Mouse (Mus musculus): Measurements from ENCODE around the gene Gm37240.
"Not testable (repeated sequence)": the region's sequence is repeated elsewhere in the genome, so short reads cannot be mapped to it uniquely, and the experiment has no call there.

The Gm37240 gene

GRCm38 (mm10) chr3:85582726-85583125 lies 304.6 kb downstream of the Gm37240 start:
- in situ Hi-C loops (cut with MboI, MseI), result no loop called here

DNA sequence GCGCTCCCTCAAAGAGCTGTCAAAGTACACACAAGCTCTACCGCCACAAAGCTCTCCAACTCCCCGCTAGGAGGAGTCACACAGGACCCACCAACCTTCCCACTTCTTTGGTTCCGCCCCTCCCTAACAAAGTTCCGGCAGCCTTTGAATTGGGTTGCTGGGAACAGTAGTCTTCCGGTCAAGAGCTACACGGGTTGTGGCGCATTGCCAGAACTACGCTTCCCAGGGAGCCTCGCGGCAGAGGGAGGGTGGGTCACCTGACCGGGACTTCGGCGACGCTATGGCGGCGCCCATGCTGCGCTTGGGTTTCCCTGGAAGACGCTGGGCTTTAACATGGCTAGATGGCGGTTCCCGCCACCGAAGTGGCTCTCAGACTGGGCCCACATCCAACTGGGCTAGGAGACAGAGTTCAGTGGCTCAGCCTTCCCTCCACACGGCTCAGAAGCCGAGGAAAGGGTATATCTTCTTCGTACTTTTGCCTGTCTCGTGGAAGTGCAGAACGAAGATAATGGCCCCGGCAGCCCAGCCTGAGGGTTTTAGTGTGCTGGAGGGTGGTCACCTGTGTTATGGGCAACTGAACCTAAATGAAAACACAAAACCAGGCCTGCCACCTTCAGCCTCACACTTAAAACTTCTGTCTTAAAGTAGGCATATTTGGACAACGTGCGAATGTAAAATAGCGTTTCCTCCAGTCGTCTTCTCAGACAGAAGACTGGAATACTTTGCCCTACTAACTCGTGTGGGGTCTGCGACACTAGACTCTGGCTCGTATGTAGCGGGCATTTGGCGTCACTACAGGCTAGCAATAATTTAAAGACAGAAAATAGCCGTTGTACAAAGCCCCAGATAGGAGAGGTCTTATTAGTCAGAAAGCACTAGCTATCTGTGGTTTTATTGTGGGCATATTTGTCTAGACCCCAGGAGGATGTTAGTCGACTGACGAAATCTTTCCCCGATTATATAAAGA lies 313.2 kb downstream of the Gm37240 start, which contains the start of gene Gatb:
TSS of gene Gatb (plus strand) at position 256 of the 967 bp plus-strand sequence.
- in situ Hi-C loops (cut with MboI, MseI), result no loop called here

DNA sequence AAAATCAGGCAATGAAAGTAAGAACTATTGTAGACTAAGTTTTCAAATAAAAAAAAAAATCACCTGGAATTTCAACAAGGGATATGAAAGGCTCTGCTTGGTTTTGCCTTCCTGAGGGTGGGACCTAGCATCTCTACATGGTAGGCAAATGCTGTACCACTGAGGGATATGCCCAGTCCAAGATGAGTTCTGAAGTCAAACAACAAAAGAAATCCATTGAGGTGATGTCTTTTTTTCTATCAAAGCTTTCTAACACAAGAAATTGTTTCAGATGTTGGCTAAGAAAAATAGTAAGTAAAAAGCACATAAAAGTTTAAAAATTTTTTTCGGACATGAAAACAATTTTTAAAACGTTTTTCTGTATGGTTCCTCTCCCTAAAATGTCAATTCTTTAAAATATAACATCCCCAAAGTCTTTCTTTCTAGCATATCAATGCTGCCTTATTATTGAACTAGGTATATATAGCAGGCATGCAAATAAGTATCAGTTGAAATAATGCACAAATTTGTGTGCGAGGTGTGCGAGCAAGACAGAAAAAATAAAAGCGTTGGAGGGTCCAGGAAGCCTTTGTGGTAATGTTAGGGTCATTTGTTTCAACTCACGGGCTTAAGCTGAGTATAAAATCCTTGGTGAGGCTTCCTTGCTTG lies 314.0 kb downstream of the Gm37240 start:
- in situ Hi-C loops (cut with MboI, MseI), result no loop called here

- in situ Hi-C loops (cut with MboI, MseI), result not testable (repeated sequence)
Measured at GRCm38 (mm10) chr3:85572502-85572901, 314.8 kb downstream of the Gm37240 start.

DNA sequence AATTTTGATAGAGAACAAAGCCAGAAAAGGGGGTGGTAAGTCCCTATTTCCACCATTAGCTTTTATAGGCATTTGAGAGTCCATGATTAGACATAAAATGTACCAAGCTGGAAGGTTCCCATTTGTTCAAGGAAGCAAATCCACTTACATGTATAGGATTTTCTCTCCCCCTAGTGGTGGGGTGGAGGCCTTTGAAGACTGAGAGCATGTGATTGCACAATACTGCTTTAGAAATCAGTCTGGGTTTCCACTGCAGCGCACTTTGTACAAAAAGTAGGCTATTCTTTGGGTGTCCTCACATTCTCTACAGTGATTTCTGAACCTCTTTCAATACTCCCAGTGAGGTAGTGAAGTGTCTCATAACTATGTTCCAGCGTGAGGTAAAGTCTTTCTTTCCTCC lies 316.0 kb downstream of the Gm37240 start:
- in situ Hi-C loops (cut with MboI, MseI), result no loop called here

GRCm38 (mm10) chr3:85564603-85565002 lies 322.7 kb downstream of the Gm37240 start:
- in situ Hi-C loops (cut with MboI, MseI), result loop anchor here (5.0 kb wide), 1 partner anchor 103 kb away; no protein-coding TSS in a partner anchor

- in situ Hi-C loops (cut with MboI, MseI), result no loop called here
Measured at GRCm38 (mm10) chr3:85553731-85554277, 333.5 kb downstream of the Gm37240 start.

- in situ Hi-C loops (cut with MboI, MseI), result no loop called here
Measured at GRCm38 (mm10) chr3:85551352-85551751, 336.0 kb downstream of the Gm37240 start.

GRCm38 (mm10) chr3:85550312-85550711 lies 337.0 kb downstream of the Gm37240 start:
- in situ Hi-C loops (cut with MboI, MseI), result no loop called here

DNA sequence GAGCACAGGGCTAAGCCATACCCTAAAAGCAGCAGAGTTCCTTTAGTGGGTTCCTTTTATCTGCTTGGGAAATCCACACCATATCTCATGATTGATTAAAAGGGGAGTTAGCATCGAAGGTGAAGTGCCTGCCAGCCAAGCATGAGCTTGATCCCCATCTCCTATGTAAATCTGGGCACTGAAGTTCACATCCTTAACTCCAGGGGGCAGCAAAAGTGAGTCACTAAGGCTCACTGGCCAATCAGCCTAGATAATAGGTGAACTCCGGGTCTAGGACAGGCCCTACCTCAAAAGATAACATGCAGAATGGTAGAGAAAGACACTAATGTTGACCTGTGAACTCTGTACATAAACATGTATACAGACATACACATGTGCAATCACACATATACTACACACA lies 343.7 kb downstream of the Gm37240 start:
- in situ Hi-C loops (cut with MboI, MseI), result no loop called here

DNA sequence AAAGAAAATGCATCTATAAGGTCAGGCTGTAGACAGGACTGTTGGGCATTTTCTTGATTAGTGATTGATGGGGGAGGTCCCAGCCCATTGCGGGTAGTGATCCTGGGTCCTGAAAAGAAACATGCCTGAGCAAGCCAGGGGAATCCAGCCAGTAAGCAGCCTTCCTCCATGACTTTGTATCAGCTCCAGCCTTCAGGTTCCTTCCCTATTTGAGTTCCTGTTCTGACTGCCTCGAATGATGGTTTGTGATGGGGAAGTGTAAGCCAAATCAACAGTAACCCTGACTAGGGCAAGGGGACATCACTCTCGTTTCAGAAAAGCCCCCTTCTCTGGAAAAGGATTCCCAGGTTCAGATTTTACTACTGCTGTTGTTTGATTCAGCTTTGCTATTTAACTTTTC lies 344.6 kb downstream of the Gm37240 start:
- in situ Hi-C loops (cut with MboI, MseI), result no loop called here

DNA sequence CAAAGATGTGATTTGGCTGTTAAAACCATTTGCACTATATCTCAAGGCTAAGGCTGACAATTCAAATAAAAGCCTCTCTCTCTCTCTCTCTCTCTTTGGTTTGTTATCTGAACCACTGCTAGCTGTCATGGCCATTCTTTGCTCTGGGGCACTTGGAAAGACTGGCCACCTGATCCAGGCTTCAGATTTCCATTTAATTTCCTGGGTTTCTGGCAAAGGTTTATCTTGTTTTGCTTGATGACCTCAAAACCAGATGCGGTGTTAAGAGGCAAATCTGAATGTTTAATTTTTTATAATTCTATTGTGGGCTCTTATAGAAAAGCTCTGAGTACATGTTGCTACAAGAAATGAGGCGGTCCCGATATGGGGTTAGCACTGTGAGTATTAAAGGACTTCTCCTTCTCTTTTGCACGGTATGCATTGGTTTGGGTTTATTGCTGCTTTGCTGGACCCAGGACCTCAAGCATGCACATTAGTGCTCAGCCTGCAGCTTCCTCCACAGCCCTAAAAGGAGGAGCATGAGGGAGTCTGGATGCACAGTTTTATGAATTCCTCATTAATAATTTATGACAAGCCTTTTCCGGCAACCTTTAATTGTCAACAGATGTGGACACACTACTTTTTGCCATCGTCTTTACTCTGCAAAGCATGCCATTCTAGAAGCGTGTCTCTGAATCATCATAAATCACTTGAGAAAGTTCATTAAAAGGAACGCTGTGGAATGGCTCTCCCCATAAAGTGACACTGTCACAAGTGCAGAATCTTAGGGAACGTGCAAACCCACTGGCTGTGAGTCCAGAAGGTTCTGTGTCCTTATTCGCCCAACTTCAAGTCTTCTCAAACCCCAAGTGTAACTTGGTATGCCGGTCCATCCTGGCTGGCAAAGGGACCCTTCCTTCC lies 351.4 kb downstream of the Gm37240 start:
- in situ Hi-C loops (cut with MboI, MseI), result no loop called here

GRCm38 (mm10) chr3:85535042-85535441 lies 352.3 kb downstream of the Gm37240 start:
- in situ Hi-C loops (cut with MboI, MseI), result no loop called here

DNA sequence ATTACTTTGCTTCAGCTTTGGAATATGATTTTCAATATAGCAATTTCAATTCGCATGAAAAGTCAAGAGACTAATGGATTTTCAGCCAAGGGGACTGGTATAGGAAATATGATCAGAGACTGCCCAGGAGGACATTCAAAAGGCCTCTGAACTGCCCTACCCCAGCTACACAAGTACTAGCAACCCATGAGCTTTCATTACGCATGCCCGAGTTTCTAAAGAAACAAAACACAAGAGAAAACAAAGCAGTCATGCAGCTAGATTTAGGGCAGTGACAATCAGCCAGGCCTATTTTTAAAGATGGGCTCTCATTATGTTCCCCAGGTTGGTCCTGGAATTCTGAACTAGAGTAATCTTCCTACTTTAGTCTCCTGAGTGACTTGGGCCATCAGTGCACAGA lies 354.9 kb downstream of the Gm37240 start:
- in situ Hi-C loops (cut with MboI, MseI), result no loop called here

DNA sequence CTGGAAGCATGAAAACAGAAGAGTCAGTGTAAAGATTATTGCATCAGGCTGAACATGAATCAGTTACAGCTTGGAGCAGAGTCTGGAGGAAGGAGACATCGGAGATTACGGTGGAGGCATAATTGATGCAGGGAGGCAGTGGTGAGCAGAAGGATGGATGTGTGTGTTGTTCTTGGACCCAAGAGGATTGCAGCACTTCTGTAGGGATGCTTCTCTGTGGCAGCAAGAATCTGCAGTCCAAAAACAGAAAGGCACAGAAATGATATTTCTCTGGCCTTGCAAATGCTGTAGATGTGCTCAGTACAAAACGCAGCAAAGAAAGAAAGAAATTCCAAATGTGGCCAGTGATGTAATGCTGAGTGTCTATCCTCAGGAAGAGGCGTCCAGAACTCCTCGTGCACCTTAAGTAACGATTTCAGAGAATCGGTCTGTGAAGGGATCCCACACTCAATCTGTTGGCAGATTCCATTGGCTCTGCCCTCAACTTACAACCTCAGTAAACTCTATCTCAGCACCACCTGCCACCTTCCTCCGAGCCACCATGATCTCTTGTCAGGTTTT lies 356.6 kb downstream of the Gm37240 start:
- in situ Hi-C loops (cut with MboI, MseI), result no loop called here

DNA sequence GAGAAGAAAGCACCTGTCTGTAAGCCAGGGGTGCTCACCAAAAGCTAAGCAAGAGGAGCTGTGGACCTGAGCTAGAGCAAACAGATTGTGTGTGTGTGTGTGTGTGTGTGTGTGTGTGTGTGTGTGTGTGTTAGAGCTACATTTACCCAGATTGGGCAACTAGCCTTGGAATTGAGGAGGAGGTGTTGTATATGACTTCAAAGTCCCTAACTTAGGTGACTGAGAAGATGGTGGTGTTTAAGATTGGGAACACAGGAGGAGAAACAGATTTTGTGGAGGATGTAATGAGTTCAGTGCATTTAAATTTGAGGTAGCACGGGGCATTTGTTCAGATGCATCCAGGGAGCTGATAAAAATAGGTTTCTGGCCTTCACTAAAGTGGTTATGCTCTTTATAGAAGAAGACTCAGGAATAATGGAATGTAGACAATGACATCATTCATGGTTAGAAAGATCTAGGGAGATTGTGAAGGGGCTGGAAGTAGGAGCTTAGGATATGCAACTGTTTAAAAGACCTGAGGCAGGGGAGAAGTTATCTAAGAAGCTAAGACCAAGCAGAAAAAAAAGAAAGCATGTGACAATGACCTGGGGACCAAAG lies 365.9 kb downstream of the Gm37240 start:
- in situ Hi-C loops (cut with MboI, MseI), result no loop called here

- in situ Hi-C loops (cut with MboI, MseI), result no loop called here
Measured at GRCm38 (mm10) chr3:85518668-85519067, 368.6 kb downstream of the Gm37240 start.

- in situ Hi-C loops (cut with MboI, MseI), result no loop called here
Measured at GRCm38 (mm10) chr3:85518072-85518471, 369.2 kb downstream of the Gm37240 start.

- in situ Hi-C loops (cut with MboI, MseI), result no loop called here
Measured at GRCm38 (mm10) chr3:85516739-85517396, 370.4 kb downstream of the Gm37240 start.

DNA sequence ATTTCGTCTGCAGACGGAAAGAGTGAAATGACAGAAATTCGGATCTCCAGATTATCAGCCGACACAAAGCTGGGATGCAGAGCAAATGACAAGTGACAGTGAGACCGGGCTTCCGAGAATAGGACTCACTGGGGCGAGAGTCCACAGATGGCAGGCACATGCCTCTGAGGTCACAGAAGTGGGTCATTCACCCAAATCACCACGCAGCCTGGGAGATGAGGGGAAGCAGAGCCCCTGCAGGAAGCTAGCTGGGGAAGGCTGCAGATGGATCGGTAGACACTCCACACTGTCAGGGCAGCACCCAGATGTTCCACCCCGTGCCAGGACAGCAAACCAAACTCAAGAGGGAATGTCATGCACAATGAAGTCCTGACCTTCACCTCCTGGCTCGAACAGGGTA lies 372.6 kb downstream of the Gm37240 start:
- in situ Hi-C loops (cut with MboI, MseI), result no loop called here
